Comparison of ENCODE assay signal across 8 mouse cellular contexts in genomic region chr1:185203909-185204661, GRCm38 (mm10). TPM values are rescaled to one million over a fixed set of nuclear protein-coding genes. Genes with fewer than 3 reads are reported as not detected.
DNase-seq lines count a peak whose midpoint lies in the region; ATAC-seq and TF ChIP-seq lines count a peak whose summit lies in the region.

Gene Rab3gap2, plus strand, starts transcription at chr1:185204117.

- peak within 1 kb of the TSS; percentile 69 for H3K9ac ChIP-seq in ES-Bruce4 (ENCODE audit: low read depth, poor library complexity, severe bottlenecking)
- H3K9ac ChIP-seq in forebrain, embryonic 14.5 days (ENCODE audit: low read length): peak within 1 kb of the TSS; percentile 92
- H3K9ac ChIP-seq in neural tube, embryonic 15.5 days (replicated peaks): peak within 1 kb of the TSS; percentile 98

- no peaks in the 10 kb centered on the region for H3K4me1 ChIP-seq in ES-Bruce4 (ENCODE audit: control insufficient read depth, insufficient read depth, low read length)
- peaks cover 9% of the 10 kb centered on the region for H3K4me1 ChIP-seq in forebrain, embryonic 14.5 days (ENCODE audit: control insufficient read depth, insufficient read depth, low read length)
- H3K4me1 ChIP-seq in neural tube, embryonic 15.5 days: peaks cover 43% of the 10 kb centered on the region

- no peaks in the 10 kb centered on the region for H3K9me3 ChIP-seq in ES-Bruce4 (replicated peaks; ENCODE audit: control insufficient read depth, insufficient read depth, low read length, poor library complexity, severe bottlenecking)
- H3K9me3 ChIP-seq in forebrain, embryonic 14.5 days (replicated peaks; ENCODE audit: control insufficient read depth, low read length): no peaks in the 10 kb centered on the region
- no peaks in the 10 kb centered on the region for H3K9me3 ChIP-seq in neural tube, embryonic 15.5 days (replicated peaks)

- TF ChIP-seq EP300 in ES-Bruce4 (IDR thresholded peaks at IDR 0.05; ENCODE audit: insufficient read depth, low read depth, low read length): peak; percentile 42; the same call in 1 of the 2 replicates

- H3K27ac ChIP-seq in ES-Bruce4 (ENCODE audit: insufficient read depth, low read length): peak within 1 kb of the TSS; percentile 60
- peak within 1 kb of the TSS; percentile 76 for H3K27ac ChIP-seq in forebrain, embryonic 14.5 days (ENCODE audit: low read depth, low read length)
- H3K27ac ChIP-seq in neural tube, embryonic 15.5 days (replicated peaks): peak within 1 kb of the TSS; percentile 84

- no peak for TF ChIP-seq CTCF in ES-Bruce4 (IDR thresholded peaks at IDR 0.05; ENCODE audit: low read depth, low read length)

- H3K4me2 ChIP-seq in forebrain, embryonic 14.5 days (ENCODE audit: low read length): peak within 1 kb of the TSS; percentile 91
- H3K4me2 ChIP-seq in neural tube, embryonic 15.5 days: peak within 1 kb of the TSS; percentile 89

- no peaks in the 10 kb centered on the region for H3K27me3 ChIP-seq in ES-Bruce4 (ENCODE audit: control insufficient read depth, insufficient read depth, low read length, poor library complexity, severe bottlenecking)
- no peaks in the 10 kb centered on the region for H3K27me3 ChIP-seq in forebrain, embryonic 14.5 days (replicated peaks; ENCODE audit: control insufficient read depth, insufficient read depth, low read length)
- H3K27me3 ChIP-seq in neural tube, embryonic 15.5 days (replicated peaks): no peaks in the 10 kb centered on the region

- WGBS in forebrain, embryonic 14.5 days: 0% methylated on average over 53 of the region's 57 CpGs
- under 1% methylated on average over 57 of the region's 57 CpGs for WGBS in neural tube, embryonic 15.5 days

- no peaks in the 10 kb centered on the region for H3K36me3 ChIP-seq in ES-Bruce4 (ENCODE audit: control insufficient read depth, insufficient read depth, low read length, poor library complexity, severe bottlenecking)
- 0 out of 2 replicates have a peak, but pooled peaks cover 6% of the 10 kb centered on the region for H3K36me3 ChIP-seq in forebrain, embryonic 14.5 days (ENCODE audit: control insufficient read depth, insufficient read depth, low read length)
- H3K36me3 ChIP-seq in neural tube, embryonic 15.5 days: no peaks in the 10 kb centered on the region

- peak; percentile 93 for ATAC-seq in cerebellum, adult (ENCODE audit: insufficient number of reproducible peaks, low FRiP score, low TSS enrichment)
- peak; percentile 96 for ATAC-seq in forebrain, embryonic 14.5 days
- ATAC-seq in neural tube, embryonic 15.5 days (ENCODE audit: low FRiP score): peak; percentile 92

- peak; percentile 97 for DNase-seq in forebrain, embryonic 14.5 days (ENCODE audit: low spot score)
- peak; percentile 100 for DNase-seq in heart, postnatal 14 days
- peak; percentile 99 for DNase-seq in layer of hippocampus, adult 11-12 months (ENCODE audit: low spot score)
- DNase-seq in lung, adult 18-20 months: peak; percentile 99
- DNase-seq in testis, postnatal 14 days (ENCODE audit: low spot score): peak; percentile 98

- intact Hi-C loops in heart, postnatal 14 days (cut with DNase I): no loop called here

- peak within 1 kb of the TSS; percentile 90 for H3K4me3 ChIP-seq in ES-Bruce4 (ENCODE audit: low read depth, low read length)
- peak within 1 kb of the TSS; percentile 87 for H3K4me3 ChIP-seq in forebrain, embryonic 14.5 days (ENCODE audit: low read depth, low read length)
- H3K4me3 ChIP-seq in neural tube, embryonic 15.5 days (replicated peaks): peak within 1 kb of the TSS; percentile 99

- TF ChIP-seq POLR2A in ES-Bruce4 (IDR thresholded peaks at IDR 0.05; ENCODE audit: insufficient read depth, low read length): peak; percentile 62

RNA-seq across cellular contexts. Expression of gene Rab3gap2, which starts in this region (rescaled TPM):
- polyA plus RNA-seq in ES-Bruce4 (2011; ENCODE audit: insufficient read depth, insufficient read length, low read depth, missing spikeins): 32.8 and 35.0 TPM in 2 replicates
- polyA plus RNA-seq in forebrain, embryonic 14.5 days (2014; fragmentation: Nextera tagmentation; extraction: Ambion mirVana): 18.2 and 22.9 TPM in 2 replicates
- total RNA-seq in heart, postnatal 14 days (2021): 10 to 100 TPM; 21.4 to 22.0 TPM
- polyA plus RNA-seq in neural tube, embryonic 15.5 days (2015; fragmentation: Nextera tagmentation; extraction: Ambion mirVana): 23.8 and 24.5 TPM in 2 replicates

Comparison
In these comparisons a context has a peak if more than half of its experiments do, and no peak if none do; other contexts are left out.
1. Peak in every context shown above with its lines: DNase-seq, ATAC-seq, H3K4me3 ChIP-seq and H3K27ac ChIP-seq.